Comparison of ENCODE assay signal across 8 mouse cellular contexts in the genomic region with DNA sequence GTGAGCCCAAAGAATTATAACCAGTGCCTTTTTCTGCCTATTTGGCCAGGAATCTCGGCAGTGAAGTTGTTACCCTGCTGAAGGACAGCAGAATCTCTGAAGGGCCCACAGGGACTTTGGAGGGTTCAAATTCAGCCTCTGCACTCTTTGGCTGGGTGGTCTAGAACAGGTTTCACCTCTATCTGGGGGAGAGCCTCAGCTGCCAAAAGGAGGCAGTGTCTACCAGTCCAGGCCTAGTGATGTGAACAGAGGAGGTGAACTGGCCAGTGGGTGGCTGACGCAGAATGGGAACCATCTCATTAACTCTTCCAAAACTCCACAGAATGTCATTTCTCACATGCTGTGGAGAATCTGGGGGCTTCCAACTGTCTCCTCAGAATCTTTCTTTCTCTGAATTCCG. TPM values are rescaled to one million over a fixed set of nuclear protein-coding genes. Genes with fewer than 3 reads are reported as not detected.
DNase-seq lines count a peak whose midpoint lies in the region; ATAC-seq and TF ChIP-seq lines count a peak whose summit lies in the region.

No protein-coding gene starts in this region.

- peaks cover 0 to 10% of the 10 kb centered on the region in 2 experiments for H3K36me3 ChIP-seq in CH12.LX (replicated peaks in 1 of 2; ENCODE audit: control insufficient read depth in 1 of 2, insufficient read depth in 1 of 2, low read length in 1 of 2)
- H3K36me3 ChIP-seq in forebrain, embryonic 16.5 days (ENCODE audit: control insufficient read depth, insufficient read depth), result no peaks in the 10 kb centered on the region
- no peaks in the 10 kb centered on the region for H3K36me3 ChIP-seq in liver, embryonic 11.5 days (ENCODE audit: control insufficient read depth, insufficient read depth, low read length)
- H3K36me3 ChIP-seq in stomach, postnatal 0 days (ENCODE audit: control insufficient read depth, insufficient read depth, low read length), result no peaks in the 10 kb centered on the region

- intact Hi-C loops in heart, postnatal 25 days (cut with DNase I), result no loop called here

- peak overlapping the region; percentile 52 for H3K9ac ChIP-seq in CH12.LX (ENCODE audit: insufficient read depth, low read depth)
- peak overlapping the region; percentile 90; the same call in 1 of the 2 replicates for H3K9ac ChIP-seq in forebrain, embryonic 16.5 days (replicated peaks; ENCODE audit: low read depth, low read length)
- H3K9ac ChIP-seq in liver, embryonic 11.5 days (ENCODE audit: low read depth, low read length), result peak overlapping the region; percentile 77
- H3K9ac ChIP-seq in stomach, postnatal 0 days (ENCODE audit: low read length), result peak overlapping the region; percentile 96

- peak in 1 of 2 experiments; percentile 80; a peak in 2 of 4 replicates for TF ChIP-seq CTCF in CH12.LX (conservative IDR thresholded peaks at IDR 0.05 in 1 of 2, IDR thresholded peaks at IDR 0.05 in 1 of 2; ENCODE audit: low read depth in 2 of 2, low read length in 2 of 2)
- TF ChIP-seq CTCF in stomach, postnatal 0 days (IDR thresholded peaks at IDR 0.05; ENCODE audit: low read depth), result peak; percentile 63

- in situ Hi-C loops in CH12.LX (cut with MboI; ENCODE audit: low pct_ligation_motif_present, low pct_unique_long_range_greater_than_20kb, low sequenced_read_pairs), result loop anchor here (10.0 kb wide), 1 partner anchor 118 kb away; no protein-coding TSS in a partner anchor

- H3K4me2 ChIP-seq in CH12.LX (ENCODE audit: insufficient read depth, low read depth, poor library complexity, severe bottlenecking), result peak overlapping the region; percentile 53
- peak overlapping the region; percentile 88 for H3K4me2 ChIP-seq in forebrain, embryonic 16.5 days (ENCODE audit: low read length)
- H3K4me2 ChIP-seq in liver, embryonic 11.5 days, result peak overlapping the region; percentile 99
- H3K4me2 ChIP-seq in stomach, postnatal 0 days (replicated peaks; ENCODE audit: low read depth), result peak overlapping the region; percentile 82

- TF ChIP-seq POLR2A in CH12.LX (IDR thresholded peaks at IDR 0.05; ENCODE audit: low read depth, low read length), result 0 out of 2 replicates have a peak, but pooled peaks have one; percentile 21

- dilution Hi-C loops in CH12.LX (cut with MboI; ENCODE audit: extremely low pct_ligation_motif_present, extremely low pct_unique_long_range_greater_than_20kb, low sequenced_read_pairs), result no loop called here

- H3K4me1 ChIP-seq in CH12.LX (ENCODE audit: control insufficient read depth in 1 of 2, insufficient read depth in 2 of 2), result peaks cover 3 to 46% of the 10 kb centered on the region in 2 experiments; a peak in 2 of 4 replicates
- peaks cover 14% of the 10 kb centered on the region for H3K4me1 ChIP-seq in forebrain, embryonic 16.5 days (replicated peaks; ENCODE audit: control insufficient read depth, insufficient read depth, low read length)
- peaks cover 32% of the 10 kb centered on the region for H3K4me1 ChIP-seq in liver, embryonic 11.5 days (replicated peaks; ENCODE audit: control insufficient read depth, insufficient read depth, low read length)
- H3K4me1 ChIP-seq in stomach, postnatal 0 days (replicated peaks; ENCODE audit: control insufficient read depth, insufficient read depth), result no peaks in the 10 kb centered on the region

- H3K9me3 ChIP-seq in CH12.LX (replicated peaks; ENCODE audit: low read length), result no peaks in the 10 kb centered on the region
- H3K9me3 ChIP-seq in forebrain, embryonic 16.5 days (ENCODE audit: control insufficient read depth, low read length), result no peaks in the 10 kb centered on the region
- H3K9me3 ChIP-seq in liver, embryonic 11.5 days (ENCODE audit: control insufficient read depth, low read length), result no peaks in the 10 kb centered on the region
- no peaks in the 10 kb centered on the region for H3K9me3 ChIP-seq in stomach, postnatal 0 days (ENCODE audit: control insufficient read depth, low read length)

- peak overlapping the region; percentile 59 for H3K27ac ChIP-seq in CH12.LX (ENCODE audit: insufficient read depth, low read depth)
- H3K27ac ChIP-seq in forebrain, embryonic 16.5 days (ENCODE audit: low read length), result no peak overlapping the region
- H3K27ac ChIP-seq in liver, embryonic 11.5 days (ENCODE audit: low read depth, low read length), result 0 out of 2 replicates have a peak overlapping the region, but pooled peaks have one; percentile 8
- H3K27ac ChIP-seq in stomach, postnatal 0 days (replicated peaks), result peak overlapping the region; percentile 73

- no peak for TF ChIP-seq EP300 in CH12.LX (IDR thresholded peaks at IDR 0.05; ENCODE audit: low read length)
- TF ChIP-seq EP300 in stomach, postnatal 0 days (optimal IDR thresholded peaks at IDR 0.05), result no peak

- TF ChIP-seq RAD21 in CH12.LX (IDR thresholded peaks at IDR 0.05; ENCODE audit: low read depth, low read length), result peak; percentile 68

- WGBS in forebrain, embryonic 16.5 days, result 39% methylated on average over 3 of the region's 3 CpGs
- WGBS in liver, embryonic 11.5 days, result 34% methylated on average over 3 of the region's 3 CpGs
- 36% methylated on average over 3 of the region's 3 CpGs for WGBS in stomach, postnatal 0 days

- peak overlapping the region; percentile 74 to 97 (median 86) for H3K4me3 ChIP-seq in CH12.LX (replicated peaks in 1 of 3; ENCODE audit: low read depth in 2 of 3, low read length in 2 of 3, poor library complexity in 1 of 3)
- H3K4me3 ChIP-seq in forebrain, embryonic 16.5 days (replicated peaks; ENCODE audit: low read length), result peak overlapping the region; percentile 88
- H3K4me3 ChIP-seq in liver, embryonic 11.5 days (ENCODE audit: low read depth, low read length), result peak overlapping the region; percentile 75
- peak overlapping the region; percentile 98 for H3K4me3 ChIP-seq in stomach, postnatal 0 days (ENCODE audit: low read depth, low read length)

- ATAC-seq in forebrain, embryonic 16.5 days, result no peak
- no peak for ATAC-seq in liver, embryonic 11.5 days (replicated peaks; ENCODE audit: low FRiP score)
- no peak for ATAC-seq in stomach, postnatal 0 days (ENCODE audit: low FRiP score, low TSS enrichment)
- no peak for ATAC-seq in monocyte, adult 5-6 weeks (replicated peaks; ENCODE audit: insufficient number of reproducible peaks, low FRiP score, low TSS enrichment, poor library complexity, severe bottlenecking)

- peaks cover 41% of the 10 kb centered on the region for H3K79me2 ChIP-seq in CH12.LX (replicated peaks; ENCODE audit: control insufficient read depth, extremely low read depth, insufficient read depth, poor library complexity, severe bottlenecking)

- no peaks in the 10 kb centered on the region for H3K27me3 ChIP-seq in CH12.LX (replicated peaks)
- H3K27me3 ChIP-seq in forebrain, embryonic 16.5 days (replicated peaks; ENCODE audit: control insufficient read depth, insufficient read depth, low read length), result no peaks in the 10 kb centered on the region
- no peaks in the 10 kb centered on the region for H3K27me3 ChIP-seq in liver, embryonic 11.5 days (replicated peaks; ENCODE audit: control insufficient read depth, insufficient read depth, low read length)
- H3K27me3 ChIP-seq in stomach, postnatal 0 days (ENCODE audit: control insufficient read depth, insufficient read depth, low read length), result no peaks in the 10 kb centered on the region

- DNase-seq in heart, adult 11 months, result peak; percentile 96
- no peak for DNase-seq in heart, postnatal 25 days (ENCODE audit: low spot score)
- DNase-seq in CH12.LX (ENCODE audit: extremely low read depth), result peak; percentile 58
- DNase-seq in liver, embryonic 11.5 days (ENCODE audit: low spot score), result no peak
- DNase-seq in stomach, postnatal 0 days (ENCODE audit: low spot score), result no peak
- no peak for DNase-seq in cerebellum, adult 18-20 months

TF ChIP-seq in CH12.LX, 34 proteins besides CTCF, POLR2A, EP300 and RAD21:
- TF ChIP-seq ZMIZ1 (IDR thresholded peaks at IDR 0.05; ENCODE audit: low read depth, low read length), result peak; percentile 30; the same call in 1 of the 2 replicates
- TF ChIP-seq MAZ (IDR thresholded peaks at IDR 0.05; ENCODE audit: low read depth, low read length), result peak; percentile 57; the same call in 1 of the 2 replicates
- TF ChIP-seq SMC3 (IDR thresholded peaks at IDR 0.05; ENCODE audit: low read depth, low read length), result peak; percentile 49
- TF ChIP-seq ELF1 (IDR thresholded peaks at IDR 0.05; ENCODE audit: low read depth, low read length), result no peak
- TF ChIP-seq IRF4 (IDR thresholded peaks at IDR 0.05; ENCODE audit: low read depth, low read length), result peak; percentile 71

RNA-seq across cellular contexts. Expression of gene Fnbp1, which starts 0.7 kb away (rescaled TPM):
- total RNA-seq in heart, postnatal 25 days (2021), result 10 to 100 TPM; 50.0 to 53.4 TPM
- total RNA-seq in CH12.LX (2012; rRNA removed), result 39.2 and 50.5 TPM in 2 replicates
- total RNA-seq in CH12.LX (2014; rRNA removed), result 20.7 and 29.6 TPM in 2 replicates
- 133 and 147 TPM in 2 replicates for polyA plus RNA-seq in CH12.LX (2012; ENCODE audit: insufficient read length, low read depth)
- 19.7 and 23.2 TPM in 2 replicates for polyA plus RNA-seq in forebrain, embryonic 16.5 days (2015; fragmentation: Nextera tagmentation; extraction: Ambion mirVana)
- 19.3 and 20.6 TPM in 2 replicates for polyA plus RNA-seq in liver, embryonic 11.5 days (2014; fragmentation: Nextera tagmentation; extraction: Ambion mirVana)
- polyA plus RNA-seq in stomach, postnatal 0 days (2015; fragmentation: Nextera tagmentation; extraction: Ambion mirVana), result 15.7 and 16.3 TPM in 2 replicates
- total RNA-seq in monocyte, adult 5-6 weeks (2017), result 39.1 to 101 TPM (median 67.2 TPM) in 3 replicates

RNA-seq across cellular contexts. Expression of gene Gpr107, which starts 9.6 kb away (rescaled TPM):
- total RNA-seq in heart, postnatal 25 days (2021), result 10 to 100 TPM; 33.1 to 35.1 TPM
- total RNA-seq in CH12.LX (2012; rRNA removed) (22.7 and 24.6 TPM in 2 replicates), CH12.LX (2014; rRNA removed) (24.9 and 27.8 TPM in 2 replicates)
- polyA plus RNA-seq in CH12.LX (2012; ENCODE audit: insufficient read length, low read depth), result 19.6 and 25.7 TPM in 2 replicates
- polyA plus RNA-seq in forebrain, embryonic 16.5 days (2015; fragmentation: Nextera tagmentation; extraction: Ambion mirVana), result 39.5 and 42.2 TPM in 2 replicates
- 17.3 and 21.5 TPM in 2 replicates for polyA plus RNA-seq in liver, embryonic 11.5 days (2014; fragmentation: Nextera tagmentation; extraction: Ambion mirVana)
- 23.7 and 25.4 TPM in 2 replicates for polyA plus RNA-seq in stomach, postnatal 0 days (2015; fragmentation: Nextera tagmentation; extraction: Ambion mirVana)
- total RNA-seq in monocyte, adult 5-6 weeks (2017), result 31.3 to 44.8 TPM (median 35.7 TPM) in 3 replicates

Comparison
In these comparisons a context has a peak if more than half of its experiments do, and no peak if none do; other contexts are left out.
1. DNase-seq: peak in heart, adult 11 months (single experiment) and CH12.LX (single experiment); none in heart, postnatal 25 days (single experiment), liver, embryonic 11.5 days (single experiment), stomach, postnatal 0 days (single experiment) and cerebellum, adult 18-20 months (0 of 2).
2. Peak in every context shown above with its lines, with median percentiles within 50 percentile points of each other: H3K4me2 ChIP-seq, H3K4me3 ChIP-seq and H3K9ac ChIP-seq.